Mouse (Mus musculus) CH12.LX (cell line): ENCODE results near the gene Zfp229. TPM values are rescaled to one million over a fixed set of nuclear protein-coding genes. Genes with fewer than 3 reads are reported as not detected.
"Not testable (repeated sequence)": the region's sequence is repeated elsewhere in the genome, so short reads cannot be mapped to it uniquely, and the experiment has no call there.

Experiments
- DNase-seq: peaks from one replicate; pipeline ENCODE4 v3.0.0-alpha.2; 2013; ENCODE audit errors: extremely low read depth
- H3K27ac ChIP-seq: 2 replicates; pipeline ENCODE4 v1.5.1; 2012; ENCODE audit warnings: low read depth, mild to moderate bottlenecking, control low read depth, moderate library complexity; ENCODE audit not compliant: insufficient read depth
- H3K27me3 ChIP-seq: replicated peaks from 2 replicates; pipeline ENCODE3; 2012; ENCODE audit warnings: inconsistent platforms
- H3K36me3 ChIP-seq, 2 experiments: replicated peaks in 1 of 2; 2 replicates each; pipeline versions ENCODE3 to v1.6.1; 2012; ENCODE audit warnings: inconsistent platforms in 1 of 2, low read length in 1 of 2, mild to moderate bottlenecking in 1 of 2, mixed read lengths in 1 of 2, moderate library complexity in 1 of 2; ENCODE audit not compliant: control insufficient read depth in 1 of 2, insufficient read depth in 1 of 2
- H3K4me1 ChIP-seq, 2 experiments: 2 replicates each; pipeline ENCODE4 v1.6.1; 2012; ENCODE audit warnings: inconsistent platforms in 1 of 2, moderate library complexity in 1 of 2; ENCODE audit not compliant: insufficient read depth in 2 of 2, control insufficient read depth in 1 of 2
- H3K4me2 ChIP-seq: 2 replicates; pipeline ENCODE4 v1.6.1; 2012; ENCODE audit warnings: low read depth, mild to moderate bottlenecking, control low read depth; ENCODE audit not compliant: poor library complexity, insufficient read depth, severe bottlenecking
- H3K4me3 ChIP-seq, 3 experiments: fragments of 150-350 bp in 1 of 3; sonication (generic) in 1 of 3; replicated peaks in 1 of 3; 2 replicates each; pipeline versions ENCODE3 to v1.5.1; 2011 to 2012; ENCODE audit warnings: low read depth in 2 of 3, low read length in 2 of 3, mild to moderate bottlenecking in 2 of 3, moderate library complexity in 2 of 3, control low read depth in 1 of 3, improper control_type of control experiment in 1 of 3, inconsistent platforms in 1 of 3, mixed read lengths in 1 of 3; ENCODE audit not compliant: poor library complexity in 1 of 3
- H3K79me2 ChIP-seq: replicated peaks from 2 replicates; pipeline ENCODE4 v1.6.1; 2012; ENCODE audit warnings: mild to moderate bottlenecking, moderate library complexity; ENCODE audit not compliant: control insufficient read depth, poor library complexity, insufficient read depth, severe bottlenecking; ENCODE audit errors: extremely low read depth
- H3K9ac ChIP-seq: 2 replicates; pipeline ENCODE4 v1.6.1; 2012; ENCODE audit warnings: low read depth, mild to moderate bottlenecking, control low read depth, moderate library complexity; ENCODE audit not compliant: insufficient read depth
- H3K9me3 ChIP-seq: replicated peaks from 2 replicates; pipeline ENCODE3; 2012; ENCODE audit warnings: low read length, inconsistent platforms, mixed read lengths
- BHLHE40 ChIP-seq: IDR thresholded peaks from 2 replicates; pipeline ENCODE4 v1.6.1; 2011; ENCODE audit warnings: mild to moderate bottlenecking, low read depth, low read length, improper control_type of control experiment
- CTCF ChIP-seq, 2 experiments: IDR thresholded peaks in 1 of 2; conservative IDR thresholded peaks in 1 of 2; 2 replicates each; pipeline ENCODE4 v1.5.1; 2011 to 2012; ENCODE audit warnings: low read depth in 2 of 2, low read length in 2 of 2, improper control_type of control experiment in 1 of 2, inconsistent platforms in 1 of 2, mild to moderate bottlenecking in 1 of 2, moderate library complexity in 1 of 2
- E2F4 ChIP-seq: IDR thresholded peaks from 2 replicates; pipeline ENCODE4 v1.6.1; 2011; ENCODE audit warnings: low read depth, low read length, improper control_type of control experiment; ENCODE audit not compliant: insufficient replicate concordance
- MAFK ChIP-seq: IDR thresholded peaks from 2 replicates; pipeline ENCODE4 v1.6.1; 2011; ENCODE audit warnings: low read length, improper control_type of control experiment; ENCODE audit not compliant: insufficient replicate concordance
- MAX ChIP-seq: IDR thresholded peaks from 2 replicates; pipeline ENCODE4 v1.6.1; 2011; ENCODE audit warnings: low read length, improper control_type of control experiment
- MXI1 ChIP-seq: IDR thresholded peaks from 2 replicates; pipeline ENCODE4 v1.6.1; 2011; ENCODE audit warnings: mild to moderate bottlenecking, low read depth, low read length, improper control_type of control experiment
- POLR2A ChIP-seq: IDR thresholded peaks from 2 replicates; pipeline ENCODE4 v1.6.1; 2011; ENCODE audit warnings: low read depth, mild to moderate bottlenecking, improper control_type of control experiment, low read length
- RAD21 ChIP-seq: IDR thresholded peaks from 2 replicates; pipeline ENCODE4 v1.6.1; 2011; ENCODE audit warnings: low read depth, mild to moderate bottlenecking, low read length, improper control_type of control experiment, moderate library complexity
- SIN3A ChIP-seq: IDR thresholded peaks from 2 replicates; pipeline ENCODE4 v1.6.1; 2012; ENCODE audit warnings: low read length, improper control_type of control experiment, inconsistent platforms
- ZNF384 ChIP-seq: IDR thresholded peaks from 2 replicates; pipeline ENCODE4 v1.6.1; 2012; ENCODE audit warnings: low read depth, low read length, improper control_type of control experiment, inconsistent platforms
- dilution Hi-C: fragments of 300-500 bp; cut with MboI; formaldehyde crosslinking; loops from 2 replicates; pipeline ENCODE4 v1.14.3; 2020; ENCODE audit warnings: low sequenced_read_pairs; ENCODE audit not compliant: extremely low pct_unique_long_range_greater_than_20kb, extremely low pct_ligation_motif_present
- in situ Hi-C: fragments of 300-500 bp; cut with MboI; formaldehyde crosslinking; loops from 3 replicates; pipeline ENCODE4 v1.14.3; 2019; ENCODE audit warnings: low sequenced_read_pairs, low pct_ligation_motif_present, low pct_unique_long_range_greater_than_20kb, mixed read lengths
- polyA plus RNA-seq: library from polyadenylated mRNA; unstranded; fragments of >175 nt; gene quantifications from 2 replicates; pipeline ENCODE4 v1.2.1, GENCODE M21; 2012; ENCODE audit warnings: low read depth; ENCODE audit not compliant: insufficient read length
- total RNA-seq, 2 experiments: library from RNA; depleted of rRNA; stranded (reverse); fragments of 300-350 nt in 1 of 2; fragments of >200 nt in 1 of 2; gene quantifications; 2 replicates each; pipeline ENCODE4 v1.2.3; 2012 to 2014

The Zfp229 gene
- total and polyA plus RNA-seq, 3 experiments, result 1.9 to 5.5 (median 2.6) TPM

DNA sequence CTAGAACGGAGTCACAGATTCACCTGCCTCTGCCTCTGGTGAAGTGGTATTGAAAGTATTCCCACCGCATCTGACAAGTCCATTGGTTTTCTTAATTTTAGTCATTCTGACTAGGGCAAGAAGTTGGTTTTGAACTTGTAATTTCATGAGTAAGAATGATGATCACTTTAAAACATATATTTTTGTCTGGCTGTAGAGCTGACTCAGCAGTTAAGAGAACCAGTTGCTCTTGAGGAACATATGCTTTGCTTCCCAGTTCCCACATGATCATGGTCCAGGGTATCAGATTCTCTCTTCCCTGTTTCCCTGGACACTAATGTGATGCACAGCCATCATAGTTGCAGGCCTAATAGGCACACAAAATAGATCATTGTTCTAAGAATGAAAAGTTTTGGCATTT lies 39.7 kb downstream of the Zfp229 start:
- no peaks in the 10 kb centered on the region for H3K4me1 ChIP-seq
- dilution Hi-C loops (no loop called here), in situ Hi-C loops (no loop called here)
- no peak overlapping the region for H3K9ac ChIP-seq
- no peaks in the 10 kb centered on the region for H3K79me2 ChIP-seq
- peaks cover 2% of the 10 kb centered on the region for H3K9me3 ChIP-seq
- no peak overlapping the region for H3K4me3 ChIP-seq
- no peaks in the 10 kb centered on the region for H3K27me3 ChIP-seq
- H3K4me2 ChIP-seq, result no peak overlapping the region
- no peak for TF ChIP-seq POLR2A
- TF ChIP-seq MAFK, result peak; percentile 65; the same call in 1 of the 2 replicates
- TF ChIP-seq CTCF (conservative IDR thresholded peaks at IDR 0.05 in 1 of 2, IDR thresholded peaks at IDR 0.05 in 1 of 2; ENCODE audit: low read depth in 2 of 2, low read length in 2 of 2), result no peak
- no peak for TF ChIP-seq MXI1
- TF ChIP-seq BHLHE40, result no peak
- TF ChIP-seq, all 38 proteins: peak for 1
- DNase-seq, result no peak
- Histone ChIP-seq H3K27ac (no peak overlapping the region), H3K36me3 (no peaks in the 10 kb centered on the region)

DNA sequence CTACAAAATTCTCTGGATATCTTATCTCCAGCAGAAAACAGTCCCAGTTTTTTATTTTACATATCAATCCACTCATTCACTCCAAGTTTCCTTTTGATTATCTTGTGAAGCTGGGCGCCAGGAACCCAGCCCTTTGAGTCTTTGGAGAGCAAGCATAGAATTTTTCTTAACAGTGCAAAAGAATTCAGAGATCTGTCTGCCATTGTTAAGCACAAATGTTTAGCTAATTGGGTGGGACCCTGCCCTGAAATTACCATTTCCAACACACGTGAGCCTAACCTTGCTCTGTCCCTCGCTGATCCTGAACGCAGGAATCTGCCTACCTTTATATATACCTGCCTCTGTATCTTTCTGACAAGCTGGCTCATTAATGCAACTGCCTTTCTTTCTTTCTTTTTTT lies 61.7 kb downstream of the Zfp229 start:
- DNase-seq, result no peak
- Histone ChIP-seq H3K9ac (no peak overlapping the region), H3K27ac (no peak overlapping the region), H3K79me2 (no peaks in the 10 kb centered on the region), H3K4me1 (no peaks in the 10 kb centered on the region), H3K4me2 (no peak overlapping the region; the same call in 1 of the 2 replicates), H3K9me3 (no peaks in the 10 kb centered on the region), H3K4me3 (no peak overlapping the region), H3K36me3 (no peaks in the 10 kb centered on the region), H3K27me3 (peaks cover 4% of the 10 kb centered on the region)
- dilution Hi-C loops, result no loop called here
- TF ChIP-seq SIN3A (no peak), MAX (no peak), E2F4 (no peak), RAD21 (no peak), ZNF384 (no peak)
- in situ Hi-C loops, result no loop called here

DNA sequence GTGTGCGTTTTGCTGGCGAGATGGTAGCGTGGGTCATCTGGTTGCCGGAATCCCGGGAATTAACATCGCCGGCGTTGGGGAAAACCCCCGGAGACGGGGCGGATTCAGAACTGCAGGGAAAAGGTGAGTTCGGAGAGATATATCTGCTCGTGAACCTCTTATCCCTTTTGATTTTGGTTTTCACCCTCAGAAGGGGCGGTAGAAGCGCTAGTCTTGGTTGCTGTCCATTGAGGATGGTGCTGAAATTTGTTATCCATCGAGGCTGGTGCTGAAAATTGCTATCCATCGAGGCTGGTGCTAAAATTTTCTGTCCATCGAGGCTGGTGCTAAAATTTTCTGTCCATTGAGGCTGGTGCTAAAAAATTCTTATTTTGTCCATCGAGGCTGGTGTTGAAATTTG lies 70.8 kb downstream of the Zfp229 start:
- H3K27ac ChIP-seq, H3K9ac ChIP-seq, H3K79me2 ChIP-seq, H3K9me3 ChIP-seq, in situ Hi-C loops, dilution Hi-C loops, H3K36me3 ChIP-seq, H3K4me3 ChIP-seq, H3K4me2 ChIP-seq, H3K27me3 ChIP-seq, H3K4me1 ChIP-seq: not testable (repeated sequence)
- DNase-seq, result peak; percentile 6

Other genes starting within 250 kb of the Zfp229 start
- gene Zfp53, start 241.8 kb upstream of the Zfp229 start, total RNA-seq (2012; rRNA removed), result 4.7 and 5.4 TPM in 2 replicates
- 8.4 and 9.6 TPM in 2 replicates for gene Zfp53, start 241.8 kb upstream of the Zfp229 start, total RNA-seq (2014; rRNA removed)
- 2.4 and 3.7 TPM in 2 replicates for gene Zfp53, start 241.8 kb upstream of the Zfp229 start, polyA plus RNA-seq
- 8.6 and 9.6 TPM in 2 replicates for gene Zfp52, start 195.3 kb upstream of the Zfp229 start, total RNA-seq (2012; rRNA removed)
- gene Zfp52, start 195.3 kb upstream of the Zfp229 start, total RNA-seq (2014; rRNA removed), result 15.4 and 16.3 TPM in 2 replicates
- 5.9 and 6.4 TPM in 2 replicates for gene Zfp52, start 195.3 kb upstream of the Zfp229 start, polyA plus RNA-seq
- 0.72 and 0.97 TPM in 2 replicates for gene Zfp948, start 163.8 kb upstream of the Zfp229 start, total RNA-seq (2012; rRNA removed)
- gene Zfp948, start 163.8 kb upstream of the Zfp229 start, total RNA-seq (2014; rRNA removed), result 1.6 and 1.7 TPM in 2 replicates
- gene Zfp948, start 163.8 kb upstream of the Zfp229 start, polyA plus RNA-seq, result 0.67 and 0.74 TPM in 2 replicates
- gene Zfp983, start 80.2 kb upstream of the Zfp229 start, total RNA-seq (2012; rRNA removed), result 0.93 and 1.1 TPM in 2 replicates
- 2.1 and 2.3 TPM in 2 replicates for gene Zfp983, start 80.2 kb upstream of the Zfp229 start, total RNA-seq (2014; rRNA removed)
- gene Zfp983, start 80.2 kb upstream of the Zfp229 start, polyA plus RNA-seq, result 0.87 and 1.1 TPM in 2 replicates
- 1.2 and 3.1 TPM in 2 replicates for gene Gm10226, start 38.9 kb upstream of the Zfp229 start, total RNA-seq (2012; rRNA removed)
- gene Gm10226, start 38.9 kb upstream of the Zfp229 start, total RNA-seq (2014; rRNA removed), result 5.5 and 5.8 TPM in 2 replicates
- gene Gm10226, start 38.9 kb upstream of the Zfp229 start, polyA plus RNA-seq, result 4.8 TPM in 1 of 2 replicates, not detected in the other
- gene Zfp760, start 23.1 kb upstream of the Zfp229 start, total RNA-seq (2012; rRNA removed), result 1.4 and 1.6 TPM in 2 replicates
- gene Zfp760, start 23.1 kb upstream of the Zfp229 start, total RNA-seq (2014; rRNA removed), result 3.5 and 3.8 TPM in 2 replicates
- 1.2 TPM in 2 replicates for gene Zfp760, start 23.1 kb upstream of the Zfp229 start, polyA plus RNA-seq
- gene Zfp820, start 115.0 kb downstream of the Zfp229 start, total RNA-seq (2012; rRNA removed), result not detected in 2 replicates
- gene Zfp820, start 115.0 kb downstream of the Zfp229 start, total RNA-seq (2014; rRNA removed), result not detected in 2 replicates
- not detected in 2 replicates for gene Zfp820, start 115.0 kb downstream of the Zfp229 start, polyA plus RNA-seq
- gene Zfp995, start 179.1 kb downstream of the Zfp229 start, total RNA-seq (2012; rRNA removed), result not detected in 2 replicates
- gene Zfp995, start 179.1 kb downstream of the Zfp229 start, total RNA-seq (2014; rRNA removed), result not detected in 2 replicates
- 1.0 and 1.5 TPM in 2 replicates for gene Zfp995, start 179.1 kb downstream of the Zfp229 start, polyA plus RNA-seq
- 4.0 and 4.6 TPM in 2 replicates for gene Zfp942, start 231.7 kb downstream of the Zfp229 start, total RNA-seq (2012; rRNA removed)
- 10.8 and 12.7 TPM in 2 replicates for gene Zfp942, start 231.7 kb downstream of the Zfp229 start, total RNA-seq (2014; rRNA removed)
- 4.2 and 5.1 TPM in 2 replicates for gene Zfp942, start 231.7 kb downstream of the Zfp229 start, polyA plus RNA-seq
- 3.3 and 3.9 TPM in 2 replicates for gene Zfp943, start 231.8 kb downstream of the Zfp229 start, total RNA-seq (2012; rRNA removed)
- 11.7 and 11.9 TPM in 2 replicates for gene Zfp943, start 231.8 kb downstream of the Zfp229 start, total RNA-seq (2014; rRNA removed)
- 4.4 and 5.0 TPM in 2 replicates for gene Zfp943, start 231.8 kb downstream of the Zfp229 start, polyA plus RNA-seq